Mouse (Mus musculus): ENCODE results near the gene Traf3. TPM values are rescaled to one million over a fixed set of nuclear protein-coding genes. Genes with fewer than 3 reads are reported as not detected.

Traf3 gene
- polyA plus RNA-seq (2017; shearing (Covaris generic)): 43.8 TPM

GRCm38 (mm10) chr12:111165831-111166591 is at the start of gene Traf3:
Traf3 (plus strand) TSS chr12:111166370.

GRCm38 (mm10) chr12:111184476-111184875 is 18.3 kb downstream of the Traf3 start, which contains the start of gene 4930595D18Rik:
4930595D18Rik (minus strand) TSS chr12:111184491.

GRCm38 (mm10) chr12:111270629-111271277 is 104.6 kb downstream of the Traf3 start, which contains the start of gene Amn:
Amn (plus strand) TSS chr12:111271095.

Other genes starting within 250 kb of the Traf3 start
- 3.7 TPM for gene Ankrd9, start 187.3 kb upstream of the Traf3 start, polyA plus RNA-seq (2017; shearing (Covaris generic))
- gene Rcor1, start 127.0 kb upstream of the Traf3 start, polyA plus RNA-seq (2017; shearing (Covaris generic)): 47.7 TPM
- 0.79 TPM for gene 4930595D18Rik, start 18.1 kb downstream of the Traf3 start, polyA plus RNA-seq (2017; shearing (Covaris generic))
- gene Amn, start 104.7 kb downstream of the Traf3 start, polyA plus RNA-seq (2017; shearing (Covaris generic)): 0.29 TPM
- gene Cdc42bpb, start 211.3 kb downstream of the Traf3 start, polyA plus RNA-seq (2017; shearing (Covaris generic)): 1.0 TPM
- not detected for gene Lbhd2, start 240.4 kb downstream of the Traf3 start, polyA plus RNA-seq (2017; shearing (Covaris generic))